Mouse (Mus musculus): ENCODE measurements around the gene Csrp2.

The Csrp2 gene

GRCm38 (mm10) chr10:110931161-110931912 lies 11.7 kb downstream of the Csrp2 start:
- DNase-seq (ENCODE audit: low spot score) = no peak

- DNase-seq (ENCODE audit: low spot score) = no peak
These were observed 12.4 kb downstream of the Csrp2 start for GRCm38 (mm10) chr10:110931913-110932560.

- no peak for DNase-seq (ENCODE audit: low spot score)
These were observed 14.0 kb downstream of the Csrp2 start for GRCm38 (mm10) chr10:110933584-110933983.

GRCm38 (mm10) chr10:110935081-110935480 lies 15.5 kb downstream of the Csrp2 start:
- no peak for DNase-seq (ENCODE audit: low spot score)

- DNase-seq (ENCODE audit: low spot score) = no peak
These were observed 16.1 kb downstream of the Csrp2 start for GRCm38 (mm10) chr10:110935669-110936068.

- peak; percentile 82 for DNase-seq (ENCODE audit: low spot score)
These were observed 18.8 kb downstream of the Csrp2 start for GRCm38 (mm10) chr10:110938361-110938760.

GRCm38 (mm10) chr10:110938841-110939549 lies 19.4 kb downstream of the Csrp2 start:
- no peak for DNase-seq (ENCODE audit: low spot score)

GRCm38 (mm10) chr10:110939717-110940116 lies 20.1 kb downstream of the Csrp2 start:
- DNase-seq (ENCODE audit: low spot score) = no peak

GRCm38 (mm10) chr10:110940740-110941398 lies 21.3 kb downstream of the Csrp2 start:
- DNase-seq (ENCODE audit: low spot score) = no peak

GRCm38 (mm10) chr10:110941968-110942367 lies 22.4 kb downstream of the Csrp2 start:
- no peak for DNase-seq (ENCODE audit: low spot score)

GRCm38 (mm10) chr10:110942806-110943205 lies 23.2 kb downstream of the Csrp2 start:
- DNase-seq (ENCODE audit: low spot score) = no peak

GRCm38 (mm10) chr10:110944175-110944574 lies 24.6 kb downstream of the Csrp2 start:
- no peak for DNase-seq (ENCODE audit: low spot score)

- no peak for DNase-seq (ENCODE audit: low spot score)
These were observed 26.4 kb downstream of the Csrp2 start for GRCm38 (mm10) chr10:110945966-110946365.

- no peak for DNase-seq (ENCODE audit: low spot score)
These were observed 28.0 kb downstream of the Csrp2 start for GRCm38 (mm10) chr10:110947574-110947973.

GRCm38 (mm10) chr10:110951112-110951511 lies 31.5 kb downstream of the Csrp2 start:
- no peak for DNase-seq (ENCODE audit: low spot score)

- no peak for DNase-seq (ENCODE audit: low spot score)
These were observed 32.2 kb downstream of the Csrp2 start for GRCm38 (mm10) chr10:110951748-110952147.

- peak; percentile 16 for DNase-seq (ENCODE audit: low spot score)
These were observed 32.7 kb downstream of the Csrp2 start for GRCm38 (mm10) chr10:110952271-110952670.

GRCm38 (mm10) chr10:110952937-110953451 lies 33.4 kb downstream of the Csrp2 start:
- peak; percentile 97 for DNase-seq (ENCODE audit: low spot score)

- DNase-seq (ENCODE audit: low spot score) = no peak
These were observed 39.3 kb downstream of the Csrp2 start for GRCm38 (mm10) chr10:110958879-110959278.

- DNase-seq (ENCODE audit: low spot score) = no peak
These were observed 40.2 kb downstream of the Csrp2 start for GRCm38 (mm10) chr10:110959781-110960180.

GRCm38 (mm10) chr10:110960841-110961240 lies 41.3 kb downstream of the Csrp2 start:
- no peak for DNase-seq (ENCODE audit: low spot score)

- DNase-seq (ENCODE audit: low spot score) = no peak
These were observed 42.6 kb downstream of the Csrp2 start for GRCm38 (mm10) chr10:110962172-110962571.

Data from adipocyte (in vitro differentiated cells).